Mouse (Mus musculus) right cerebral cortex, postnatal 25 days (tissue): ENCODE results near the gene Hnrnpu.
"Not testable (repeated sequence)": the region's sequence is repeated elsewhere in the genome, so short reads cannot be mapped to it uniquely, and the experiment has no call there.

Experiments
- DNase-seq: peaks from one replicate; pipeline ENCODE4 v3.0.0; 2022

Hnrnpu gene

GRCm38 (mm10) chr1:178310128-178310527 lies 27.5 kb downstream of the Hnrnpu start:
- DNase-seq: no peak

DNA sequence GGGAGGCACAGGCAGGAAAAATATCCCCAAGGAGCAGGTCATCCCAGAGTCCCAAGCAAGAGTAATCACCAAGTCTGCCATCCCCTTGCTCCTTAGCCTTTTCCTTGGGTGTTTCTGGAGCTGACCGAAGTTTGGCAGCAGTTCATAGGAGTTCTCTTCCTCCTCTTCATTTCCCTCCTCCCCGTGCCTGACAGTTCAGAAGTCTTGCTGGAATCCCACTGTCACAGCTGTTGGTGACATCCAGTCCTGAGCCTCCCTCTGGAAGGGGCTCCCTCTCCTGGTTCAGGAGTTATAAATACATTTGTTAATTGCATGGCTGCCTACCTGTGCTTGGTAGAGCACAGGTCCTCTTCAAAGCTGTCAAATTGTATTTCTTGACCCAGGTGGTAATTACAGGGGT lies 28.1 kb downstream of the Hnrnpu start:
- DNase-seq: no peak

GRCm38 (mm10) chr1:178303425-178303824 lies 34.2 kb downstream of the Hnrnpu start:
- peak; percentile 46 for DNase-seq

- not testable (repeated sequence) for DNase-seq
Observed at GRCm38 (mm10) chr1:178301261-178301660, 36.3 kb downstream of the Hnrnpu start.

DNA sequence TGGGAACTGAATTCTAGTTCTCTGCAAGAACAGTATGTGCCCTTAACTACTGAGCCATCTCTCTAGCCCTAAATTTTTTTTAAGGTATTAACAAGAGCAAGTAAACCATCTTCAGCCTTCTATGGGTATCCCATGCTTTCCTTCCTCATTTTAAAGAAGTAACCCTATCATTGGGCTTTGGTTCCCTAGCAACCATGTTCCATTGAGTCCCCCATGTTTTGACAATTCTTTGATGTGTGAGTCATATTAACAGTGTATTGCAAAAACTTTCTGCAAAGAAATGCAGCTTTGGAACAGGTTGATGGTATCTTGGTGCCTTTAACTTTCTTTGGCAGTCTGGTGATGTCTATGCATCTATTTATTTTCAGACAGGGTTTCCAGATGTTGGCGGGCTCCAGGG lies 43.5 kb downstream of the Hnrnpu start:
- no peak for DNase-seq

DNA sequence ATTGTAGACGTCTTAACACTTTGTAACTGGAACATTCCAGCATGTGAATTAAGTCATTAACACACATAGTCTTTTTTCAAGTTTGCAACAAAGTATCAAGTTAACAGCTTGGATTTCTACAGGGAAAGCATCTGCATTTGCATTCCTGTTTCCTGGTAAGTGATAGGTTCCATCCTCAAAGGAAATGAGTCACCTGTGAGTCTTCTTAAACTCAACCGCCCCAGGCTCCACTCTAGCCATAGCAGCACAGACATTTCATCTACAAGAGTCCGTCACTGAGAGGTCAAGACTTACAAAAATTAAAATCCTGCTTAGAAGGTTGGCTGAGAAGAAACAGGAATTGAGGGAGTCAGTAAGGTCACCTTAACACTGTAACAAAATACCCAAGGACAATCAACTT lies 45.9 kb downstream of the Hnrnpu start:
- DNase-seq: no peak

DNA sequence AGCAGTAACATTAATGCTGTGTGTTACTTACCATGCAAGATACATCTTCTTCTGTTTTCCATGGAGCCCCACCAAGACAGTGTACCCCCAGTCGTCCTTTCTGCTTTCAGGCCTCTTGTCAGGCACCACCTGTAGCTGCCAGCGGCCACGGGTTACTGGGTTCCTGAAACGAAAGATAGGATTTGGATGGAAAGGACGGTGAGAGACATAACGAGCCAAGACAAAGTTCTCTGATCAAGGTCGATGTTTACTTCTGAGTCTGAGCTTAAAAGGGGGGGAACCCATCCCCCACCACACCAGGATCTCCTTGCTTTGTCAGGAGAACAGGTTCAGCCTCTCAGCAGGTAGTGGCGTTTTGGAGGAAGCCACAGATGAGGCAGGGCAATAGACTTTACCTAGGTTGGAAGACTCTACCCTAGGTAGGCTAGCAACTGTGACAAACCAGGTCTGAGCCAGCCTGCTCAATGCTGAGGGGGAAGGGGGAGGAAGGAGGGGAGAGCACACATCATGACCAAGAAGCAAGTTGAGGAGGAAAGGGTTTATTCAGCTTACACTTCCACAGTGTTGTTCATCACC lies 49.9 kb downstream of the Hnrnpu start:
- DNase-seq: no peak

GRCm38 (mm10) chr1:178283946-178284720 lies 53.5 kb downstream of the Hnrnpu start:
- no peak for DNase-seq

DNA sequence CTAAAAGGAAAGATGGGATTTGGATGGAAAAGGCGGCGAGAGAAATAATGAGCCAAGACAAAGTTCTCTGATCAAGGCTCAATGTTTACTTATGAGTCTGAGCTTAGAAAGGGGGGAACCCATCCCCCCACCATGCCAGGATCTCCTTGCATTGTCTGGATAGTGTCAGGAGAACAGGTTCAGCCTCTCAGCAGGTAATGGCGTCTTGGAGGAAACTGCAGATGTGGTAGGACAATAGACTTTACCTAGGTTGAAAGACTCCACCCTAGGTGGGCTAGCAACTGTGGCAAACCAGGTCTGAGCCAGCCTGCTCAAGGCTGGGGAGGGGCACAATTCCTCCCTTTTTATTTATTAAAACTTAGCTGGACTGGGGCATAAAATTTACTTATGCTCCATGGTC lies 54.3 kb downstream of the Hnrnpu start:
- DNase-seq: not testable (repeated sequence)

- DNase-seq: peak; percentile 86
Observed at GRCm38 (mm10) chr1:178276054-178276911, 61.3 kb downstream of the Hnrnpu start.

- DNase-seq: no peak
Observed at GRCm38 (mm10) chr1:178275738-178276053, 61.9 kb downstream of the Hnrnpu start.

- no peak for DNase-seq
Observed at GRCm38 (mm10) chr1:178275174-178275730, 62.3 kb downstream of the Hnrnpu start.
